Mouse (Mus musculus) frontal cortex, adult 2 months (tissue): ENCODE measurements around the gene Olfr1098. TPM values are rescaled to one million over a fixed set of nuclear protein-coding genes. Genes with fewer than 3 reads are reported as not detected.

Experiments used
- DNase-seq, 2 experiments: peaks; one replicate each; pipeline ENCODE4 v3.0.0; 2022; ENCODE audit warnings: low spot score in 1 of 2; ENCODE audit errors: extremely low spot score in 1 of 2
- polyA plus RNA-seq: library from polyadenylated mRNA; depleted of rRNA; stranded (reverse); fragments of >200 nt; gene quantifications from 2 replicates; pipeline ENCODE4 v1.2.3, GENCODE M21; 2012; rRNA removed

Olfr1098 gene
- polyA plus RNA-seq = not detected in 2 replicates

DNA sequence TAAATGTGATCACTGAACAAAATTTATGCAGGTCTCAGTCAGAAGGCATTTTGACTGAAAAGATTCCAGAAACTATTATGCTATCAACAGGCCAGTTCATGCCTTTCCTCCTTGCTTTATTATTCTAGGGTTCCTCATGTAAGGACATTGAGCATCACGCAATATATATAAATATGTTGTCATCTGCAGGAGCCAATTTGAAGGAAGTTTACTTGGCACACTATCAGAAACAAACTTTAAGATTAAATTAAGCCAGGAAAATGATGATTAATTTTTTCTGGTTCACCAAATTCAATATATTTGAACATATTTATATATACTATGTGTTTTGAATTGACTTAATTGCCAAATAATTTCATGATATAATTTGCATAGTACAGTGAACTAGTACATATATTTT is at the start of gene Olfr1098:
Gene Olfr1098, minus strand, starts transcription at position 101 of the 400 bp plus-strand sequence.
- no peak for DNase-seq

DNA sequence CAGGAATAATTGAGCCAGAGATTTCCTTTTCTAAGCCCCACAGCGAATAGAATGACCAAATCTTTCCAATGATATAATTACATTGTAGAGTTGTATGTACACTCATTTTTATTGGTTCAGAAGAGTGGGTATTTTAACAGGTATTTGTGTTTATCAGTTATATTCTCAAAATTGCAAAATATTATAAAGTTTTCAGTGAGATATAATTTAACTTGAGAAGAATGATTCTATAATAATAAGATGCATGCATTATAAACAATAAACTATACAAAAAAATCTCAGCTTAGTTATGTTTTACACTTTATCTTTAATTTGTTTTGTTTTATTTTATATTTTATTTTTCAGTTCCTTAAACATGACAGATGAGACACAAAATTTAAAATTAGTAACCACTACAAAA is 36.2 kb upstream of the Olfr1098 start, which contains the start of gene Olfr1099:
Gene Olfr1099, minus strand, starts transcription at position 101 of the 400 bp plus-strand sequence.
- no peak for DNase-seq

DNA sequence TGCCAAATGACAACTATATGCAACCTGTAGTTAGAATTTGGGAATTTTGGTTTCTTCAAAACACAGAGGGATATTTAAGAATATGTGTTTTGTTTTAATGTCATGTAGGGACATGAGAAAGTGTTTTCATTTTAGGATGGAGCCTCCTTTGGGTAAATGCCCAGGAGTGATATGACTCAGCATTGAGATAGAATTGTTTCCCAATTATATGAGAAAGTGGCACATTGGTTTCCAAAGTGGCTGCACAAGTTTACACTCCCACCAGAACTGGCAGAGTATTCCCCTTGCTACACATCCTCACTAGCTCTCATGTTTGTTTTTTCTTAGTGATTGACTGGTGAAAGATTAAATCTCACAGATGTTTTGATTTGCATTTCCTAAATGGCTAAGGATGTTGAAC is 2.2 kb upstream of the Olfr1098 start:
- DNase-seq = peak; percentile 23 to 58

GRCm38 (mm10) chr2:86905647-86906046 is 18.7 kb downstream of the Olfr1098 start:
- DNase-seq = peak in 1 of 2 experiments; percentile 49

DNA sequence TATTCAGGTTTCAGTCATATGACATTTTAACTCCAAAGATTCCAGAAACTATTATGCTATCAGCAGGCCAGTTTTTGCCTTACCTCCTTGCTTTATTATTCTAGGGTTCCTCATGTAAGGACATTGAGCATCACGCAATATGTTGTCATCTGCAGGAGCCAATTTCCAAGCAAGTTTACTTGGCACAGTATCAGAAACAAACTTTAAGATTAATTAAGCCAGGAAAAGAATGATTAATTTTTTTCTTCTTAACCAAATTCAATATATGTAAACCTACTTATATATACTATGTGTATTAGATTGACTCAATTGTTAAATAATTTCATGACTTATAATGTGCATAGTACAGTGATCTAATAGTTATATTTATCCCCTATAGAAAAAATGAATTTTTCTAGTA is 32.2 kb downstream of the Olfr1098 start, which contains the start of gene Olfr1097:
Gene Olfr1097, minus strand, starts transcription at position 101 of the 400 bp plus-strand sequence.
- no peak for DNase-seq

- no peak for DNase-seq
These were observed 49.6 kb downstream of the Olfr1098 start, which contains the start of gene Gm13723 for GRCm38 (mm10) chr2:86874702-86875101. Gm13723 (minus strand) TSS chr2:86874802.

Other genes starting within 250 kb of the Olfr1098 start
- not detected in 2 replicates for gene Olfr1086, start 244.5 kb downstream of the Olfr1098 start, polyA plus RNA-seq
- not detected in 2 replicates for gene Olfr1087, start 226.2 kb downstream of the Olfr1098 start, polyA plus RNA-seq
- gene Olfr1089, start 190.8 kb downstream of the Olfr1098 start, polyA plus RNA-seq = not detected in 2 replicates
- gene Olfr1090, start 165.6 kb downstream of the Olfr1098 start, polyA plus RNA-seq = not detected in 2 replicates
- not detected in 2 replicates for gene Olfr1093, start 142.1 kb downstream of the Olfr1098 start, polyA plus RNA-seq
- gene Olfr141, start 114.5 kb downstream of the Olfr1098 start, polyA plus RNA-seq = not detected in 2 replicates
- gene Olfr1094, start 99.9 kb downstream of the Olfr1098 start, polyA plus RNA-seq = not detected in 2 replicates
- gene Olfr1095, start 72.8 kb downstream of the Olfr1098 start, polyA plus RNA-seq = not detected in 2 replicates
- gene Gm13723, start 49.7 kb downstream of the Olfr1098 start, polyA plus RNA-seq = not detected in 2 replicates
- gene Olfr1097, start 32.3 kb downstream of the Olfr1098 start, polyA plus RNA-seq = not detected in 2 replicates
- not detected in 2 replicates for gene Olfr1099, start 36.1 kb upstream of the Olfr1098 start, polyA plus RNA-seq
- not detected in 2 replicates for gene Olfr1100, start 55.4 kb upstream of the Olfr1098 start, polyA plus RNA-seq
- gene Olfr1101, start 66.7 kb upstream of the Olfr1098 start, polyA plus RNA-seq = not detected in 2 replicates
- not detected in 2 replicates for gene Olfr1102, start 73.9 kb upstream of the Olfr1098 start, polyA plus RNA-seq
- gene Olfr1104, start 102.5 kb upstream of the Olfr1098 start, polyA plus RNA-seq = 0.15 TPM in 1 of 2 replicates, not detected in the other
- gene Olfr1105, start 112.0 kb upstream of the Olfr1098 start, polyA plus RNA-seq = not detected in 2 replicates
- 0.23 TPM in 1 of 2 replicates, not detected in the other for gene Olfr1106, start 127.7 kb upstream of the Olfr1098 start, polyA plus RNA-seq
- not detected in 2 replicates for gene Olfr1107, start 151.3 kb upstream of the Olfr1098 start, polyA plus RNA-seq
- gene Olfr1109, start 171.5 kb upstream of the Olfr1098 start, polyA plus RNA-seq = not detected in 2 replicates
- not detected in 2 replicates for gene Olfr259, start 190.0 kb upstream of the Olfr1098 start, polyA plus RNA-seq
- gene Olfr1110, start 215.8 kb upstream of the Olfr1098 start, polyA plus RNA-seq = 0.04 TPM in 1 of 2 replicates, not detected in the other
- gene Olfr1111, start 228.1 kb upstream of the Olfr1098 start, polyA plus RNA-seq = not detected in 2 replicates